Mouse (Mus musculus) bone marrow macrophage, adult 2 months (primary cell): ENCODE data around the gene Plin4.
"Not testable (repeated sequence)": the region's sequence is repeated elsewhere in the genome, so short reads cannot be mapped to it uniquely, and the experiment has no call there.

Experiments used
- CTCF ChIP-seq: IDR thresholded peaks from 2 replicates; pipeline ENCODE4 v1.5.1; 2012; ENCODE audit warnings: low read depth, mild to moderate bottlenecking, low read length, moderate library complexity
- POLR2A ChIP-seq: IDR thresholded peaks from 2 replicates; pipeline ENCODE4 v1.6.1; 2012; ENCODE audit warnings: mild to moderate bottlenecking, low read depth, low read length, borderline replicate concordance

GRCm38 (mm10) chr17:56104821-56105220 is 4.8 kb downstream of the Plin4 start:
- not testable (repeated sequence) for TF ChIP-seq POLR2A, CTCF
